Mouse (Mus musculus): Measurements from ENCODE around the gene Lpp. TPM values are rescaled to one million over a fixed set of nuclear protein-coding genes. Genes with fewer than 3 reads are reported as not detected.
A peak's percentile ranks its signal among the peaks of the same experiment; 100 is the strongest.

Lpp gene
- polyA plus RNA-seq (2014; fragmentation: Nextera tagmentation; extraction: Ambion mirVana), result 4.8 and 6.7 TPM in 2 replicates

GRCm38 (mm10) chr16:24392651-24393555, at the start of gene Lpp:
Gene Lpp, plus strand, starts transcription at chr16:24393507.
- DNase-seq (ENCODE audit: low spot score) (peak; percentile 78), ATAC-seq (peak; percentile 88)
- Histone ChIP-seq H3K36me3 (ENCODE audit: control insufficient read depth, insufficient read depth, low read length) (no peaks in the 10 kb centered on the region), H3K27ac (ENCODE audit: low read depth, low read length) (peak within 1 kb of the TSS; percentile 80), H3K4me1 (ENCODE audit: control insufficient read depth, insufficient read depth, low read length) (peaks cover 11% of the 10 kb centered on the region; the same call in 1 of the 2 replicates), H3K9ac (ENCODE audit: low read length) (peak within 1 kb of the TSS; percentile 87), H3K4me3 (ENCODE audit: low read depth, low read length) (peak within 1 kb of the TSS; percentile 80), H3K27me3 (replicated peaks; ENCODE audit: control insufficient read depth, insufficient read depth, low read length) (no peaks in the 10 kb centered on the region), H3K9me3 (replicated peaks; ENCODE audit: control insufficient read depth, low read length) (no peaks in the 10 kb centered on the region), H3K4me2 (ENCODE audit: low read length) (peak within 1 kb of the TSS; percentile 81)
- WGBS, result 2% methylated on average over 40 of the region's 42 CpGs

DNA sequence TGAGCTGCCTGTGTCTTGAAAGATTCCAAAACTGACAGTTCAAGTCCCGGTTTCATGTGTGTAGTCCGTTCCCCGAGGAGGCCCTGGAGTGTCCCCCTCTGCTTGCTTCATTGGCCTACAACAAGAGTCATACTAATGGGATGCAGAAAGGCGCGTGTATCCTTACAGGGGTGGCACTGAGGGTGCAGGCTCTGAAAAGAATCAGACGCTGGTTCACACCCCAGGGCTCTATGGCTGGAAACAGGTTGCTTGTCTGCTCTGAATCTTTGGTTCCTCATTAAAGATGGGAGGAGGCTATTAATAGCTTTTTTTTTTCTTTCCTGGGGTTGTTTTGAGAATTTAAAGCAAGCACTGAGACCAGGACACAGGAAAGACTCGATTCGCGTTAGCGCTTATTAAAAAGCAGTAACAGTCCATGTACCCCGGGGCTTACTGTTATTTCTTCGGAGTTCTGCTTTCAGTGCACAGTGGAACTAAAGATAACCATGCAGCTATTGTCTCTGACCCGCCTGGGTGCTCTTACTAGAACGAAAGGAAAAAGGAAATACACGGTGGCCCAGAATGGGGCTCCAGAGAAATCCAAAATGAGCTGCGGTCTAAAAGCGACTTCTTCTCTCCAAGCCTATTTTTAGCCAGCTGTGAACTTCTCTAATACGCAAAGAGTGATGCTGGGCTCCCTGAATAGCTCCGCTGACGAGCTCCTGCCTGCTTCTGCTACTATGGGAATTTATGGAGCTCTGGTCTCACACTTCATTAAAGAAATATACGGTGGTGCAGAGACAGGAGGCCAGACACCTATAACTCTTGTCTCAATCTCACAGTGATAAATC, 45.5 kb upstream of the Lpp start:
- H3K36me3 ChIP-seq (ENCODE audit: control insufficient read depth, insufficient read depth, low read length), result no peaks in the 10 kb centered on the region
- 42% methylated on average over 21 of the region's 21 CpGs for WGBS
- no peak overlapping the region for H3K27ac ChIP-seq (ENCODE audit: low read depth, low read length)
- H3K4me3 ChIP-seq (ENCODE audit: low read depth, low read length), result no peak overlapping the region
- H3K4me1 ChIP-seq (ENCODE audit: control insufficient read depth, insufficient read depth, low read length), result no peaks in the 10 kb centered on the region
- H3K27me3 ChIP-seq (replicated peaks; ENCODE audit: control insufficient read depth, insufficient read depth, low read length), result no peaks in the 10 kb centered on the region
- DNase-seq (ENCODE audit: low spot score), result peak; percentile 14
- H3K4me2 ChIP-seq (ENCODE audit: low read length), result 0 out of 2 replicates have a peak overlapping the region, but pooled peaks have one; percentile 8
- no peak overlapping the region for H3K9ac ChIP-seq (ENCODE audit: low read length)
- H3K9me3 ChIP-seq (replicated peaks; ENCODE audit: control insufficient read depth, low read length), result no peaks in the 10 kb centered on the region
- no peak for ATAC-seq

DNA sequence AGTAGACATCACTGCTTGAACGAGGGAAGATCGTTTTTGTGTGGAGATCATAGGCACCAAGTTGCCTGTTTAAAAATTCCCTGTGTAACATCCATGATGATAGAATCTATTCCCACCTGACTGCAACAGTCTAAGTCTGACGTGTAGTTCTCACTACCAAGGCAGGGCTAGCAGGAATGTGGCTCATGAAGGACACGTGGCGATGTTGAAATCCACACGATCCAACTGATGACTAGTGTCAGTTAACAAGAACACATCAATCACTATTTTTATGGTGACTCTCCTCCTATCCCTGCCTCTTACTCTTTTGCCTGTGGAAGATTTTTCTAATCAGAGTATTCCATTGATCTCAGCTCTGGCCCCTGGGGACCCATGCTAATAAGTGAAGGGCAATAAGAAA, 43.0 kb upstream of the Lpp start:
- 93% methylated on average over 6 of the region's 6 CpGs for WGBS
- Histone ChIP-seq H3K27me3 (replicated peaks; ENCODE audit: control insufficient read depth, insufficient read depth, low read length) (no peaks in the 10 kb centered on the region), H3K9ac (ENCODE audit: low read length) (no peak overlapping the region), H3K4me2 (ENCODE audit: low read length) (no peak overlapping the region), H3K27ac (ENCODE audit: low read depth, low read length) (no peak overlapping the region), H3K4me3 (ENCODE audit: low read depth, low read length) (no peak overlapping the region), H3K36me3 (ENCODE audit: control insufficient read depth, insufficient read depth, low read length) (no peaks in the 10 kb centered on the region), H3K9me3 (replicated peaks; ENCODE audit: control insufficient read depth, low read length) (no peaks in the 10 kb centered on the region), H3K4me1 (ENCODE audit: control insufficient read depth, insufficient read depth, low read length) (no peaks in the 10 kb centered on the region)
- no peak for DNase-seq (ENCODE audit: low spot score)
- ATAC-seq, result no peak

DNA sequence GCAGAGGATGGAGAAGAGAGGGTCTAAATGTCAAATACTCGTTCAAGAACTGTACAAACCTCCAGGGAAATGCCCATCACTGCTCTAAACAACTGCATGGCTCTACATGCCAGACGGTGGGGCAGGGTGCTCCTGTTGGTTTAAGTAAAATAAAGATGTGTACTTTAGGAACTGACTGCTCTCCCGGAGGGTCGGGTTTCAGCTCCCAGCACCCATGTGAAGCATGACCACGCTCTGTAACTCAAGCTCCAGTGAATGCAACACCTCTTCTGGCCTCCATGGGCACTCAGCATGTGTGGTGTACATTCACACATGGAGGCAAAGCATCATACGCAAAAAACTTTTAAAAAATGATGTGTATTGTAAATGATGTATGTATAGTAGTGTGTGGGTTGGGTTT, 42.6 kb upstream of the Lpp start:
- H3K4me1 ChIP-seq (ENCODE audit: control insufficient read depth, insufficient read depth, low read length), result no peaks in the 10 kb centered on the region
- no peak overlapping the region for H3K4me3 ChIP-seq (ENCODE audit: low read depth, low read length)
- no peak overlapping the region for H3K4me2 ChIP-seq (ENCODE audit: low read length)
- H3K27ac ChIP-seq (ENCODE audit: low read depth, low read length), result no peak overlapping the region
- H3K36me3 ChIP-seq (ENCODE audit: control insufficient read depth, insufficient read depth, low read length), result no peaks in the 10 kb centered on the region
- ATAC-seq, result no peak
- no peak for DNase-seq (ENCODE audit: low spot score)
- no peaks in the 10 kb centered on the region for H3K27me3 ChIP-seq (replicated peaks; ENCODE audit: control insufficient read depth, insufficient read depth, low read length)
- 86% methylated on average over 6 of the region's 6 CpGs for WGBS
- H3K9ac ChIP-seq (ENCODE audit: low read length), result no peak overlapping the region
- H3K9me3 ChIP-seq (replicated peaks; ENCODE audit: control insufficient read depth, low read length), result no peaks in the 10 kb centered on the region

GRCm38 (mm10) chr16:24351811-24352210, 41.5 kb upstream of the Lpp start:
- ATAC-seq, result no peak
- Histone ChIP-seq H3K9ac (ENCODE audit: low read length) (no peak overlapping the region), H3K4me3 (ENCODE audit: low read depth, low read length) (no peak overlapping the region), H3K27me3 (replicated peaks; ENCODE audit: control insufficient read depth, insufficient read depth, low read length) (no peaks in the 10 kb centered on the region), H3K27ac (ENCODE audit: low read depth, low read length) (no peak overlapping the region), H3K36me3 (ENCODE audit: control insufficient read depth, insufficient read depth, low read length) (no peaks in the 10 kb centered on the region), H3K4me2 (ENCODE audit: low read length) (no peak overlapping the region), H3K4me1 (ENCODE audit: control insufficient read depth, insufficient read depth, low read length) (no peaks in the 10 kb centered on the region), H3K9me3 (replicated peaks; ENCODE audit: control insufficient read depth, low read length) (no peaks in the 10 kb centered on the region)
- 100% methylated on average over 1 of the region's 1 CpGs for WGBS
- DNase-seq (ENCODE audit: low spot score), result no peak

DNA sequence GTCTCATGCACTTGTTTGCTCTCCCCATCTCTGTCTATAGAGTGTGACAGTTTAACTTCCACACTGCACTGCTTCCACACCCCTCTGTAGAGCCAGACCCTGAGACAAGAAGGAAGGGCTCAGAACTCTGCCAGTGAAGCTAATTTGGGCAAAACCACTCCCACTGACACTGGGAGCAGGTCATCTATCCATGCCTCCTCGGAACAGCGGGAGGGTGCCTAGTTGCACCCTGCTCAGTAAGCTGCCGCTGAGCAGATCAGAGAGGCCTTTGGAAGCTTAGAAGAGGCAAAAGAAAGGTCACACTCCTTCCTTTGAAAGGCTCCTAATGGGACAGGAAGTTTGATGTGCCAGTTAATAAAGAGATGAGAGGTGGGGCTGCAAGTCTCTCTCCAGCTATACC, 39.5 kb upstream of the Lpp start:
- 3% methylated on average over 3 of the region's 3 CpGs for WGBS
- no peaks in the 10 kb centered on the region for H3K4me1 ChIP-seq (ENCODE audit: control insufficient read depth, insufficient read depth, low read length)
- DNase-seq (ENCODE audit: low spot score) (no peak), ATAC-seq (no peak)
- no peak overlapping the region for H3K27ac ChIP-seq (ENCODE audit: low read depth, low read length)
- no peaks in the 10 kb centered on the region for H3K27me3 ChIP-seq (replicated peaks; ENCODE audit: control insufficient read depth, insufficient read depth, low read length)
- H3K36me3 ChIP-seq (ENCODE audit: control insufficient read depth, insufficient read depth, low read length), result no peaks in the 10 kb centered on the region
- H3K9me3 ChIP-seq (replicated peaks; ENCODE audit: control insufficient read depth, low read length), result no peaks in the 10 kb centered on the region
- no peak overlapping the region for H3K9ac ChIP-seq (ENCODE audit: low read length)
- H3K4me2 ChIP-seq (ENCODE audit: low read length), result no peak overlapping the region
- no peak overlapping the region for H3K4me3 ChIP-seq (ENCODE audit: low read depth, low read length)

DNA sequence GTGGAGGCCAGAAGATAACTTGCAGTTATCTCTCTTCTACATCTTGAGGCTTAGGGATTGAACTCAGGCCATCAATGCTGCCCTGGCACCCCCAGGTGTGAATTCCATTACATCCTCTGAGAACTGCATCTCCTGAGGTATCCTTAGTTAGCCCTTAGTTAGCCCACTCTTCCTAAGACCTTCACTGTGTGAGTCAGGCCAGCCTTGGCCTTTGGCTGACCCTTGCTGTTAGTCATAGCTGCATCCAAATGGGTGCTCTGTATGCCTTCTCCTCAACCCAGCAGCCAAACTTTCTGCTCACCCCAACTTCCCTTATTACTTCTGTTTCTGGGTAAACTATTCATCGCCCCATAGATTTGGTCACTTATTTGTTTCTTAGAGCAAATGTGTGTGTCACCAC, 31.6 kb upstream of the Lpp start:
- WGBS, result 93% methylated on average over 1 of the region's 1 CpGs
- Histone ChIP-seq H3K27me3 (replicated peaks; ENCODE audit: control insufficient read depth, insufficient read depth, low read length) (no peaks in the 10 kb centered on the region), H3K4me1 (ENCODE audit: control insufficient read depth, insufficient read depth, low read length) (no peaks in the 10 kb centered on the region), H3K9me3 (replicated peaks; ENCODE audit: control insufficient read depth, low read length) (no peaks in the 10 kb centered on the region), H3K9ac (ENCODE audit: low read length) (no peak overlapping the region), H3K27ac (ENCODE audit: low read depth, low read length) (no peak overlapping the region), H3K36me3 (ENCODE audit: control insufficient read depth, insufficient read depth, low read length) (no peaks in the 10 kb centered on the region), H3K4me2 (ENCODE audit: low read length) (no peak overlapping the region), H3K4me3 (ENCODE audit: low read depth, low read length) (no peak overlapping the region)
- ATAC-seq, result no peak
- no peak for DNase-seq (ENCODE audit: low spot score)

GRCm38 (mm10) chr16:24364030-24364687, 29.1 kb upstream of the Lpp start:
- DNase-seq (ENCODE audit: low spot score), result no peak
- no peak overlapping the region for H3K4me3 ChIP-seq (ENCODE audit: low read depth, low read length)
- ATAC-seq, result no peak

More at GRCm38 (mm10) chr16:24364030-24364687, 29.1 kb upstream of the Lpp start:
- Histone ChIP-seq H3K9ac (ENCODE audit: low read length) (no peak overlapping the region), H3K9me3 (replicated peaks; ENCODE audit: control insufficient read depth, low read length) (no peaks in the 10 kb centered on the region), H3K4me1 (ENCODE audit: control insufficient read depth, insufficient read depth, low read length) (no peaks in the 10 kb centered on the region), H3K36me3 (ENCODE audit: control insufficient read depth, insufficient read depth, low read length) (no peaks in the 10 kb centered on the region), H3K27ac (ENCODE audit: low read depth, low read length) (no peak overlapping the region), H3K27me3 (replicated peaks; ENCODE audit: control insufficient read depth, insufficient read depth, low read length) (no peaks in the 10 kb centered on the region), H3K4me2 (ENCODE audit: low read length) (no peak overlapping the region)
- WGBS, result 92% methylated on average over 7 of the region's 7 CpGs
